Mouse (Mus musculus): ENCODE data around the gene Hnrnpab. TPM values are rescaled to one million over a fixed set of nuclear protein-coding genes. Genes with fewer than 3 reads are reported as not detected.

Hnrnpab gene
- polyA plus RNA-seq, 1 experiment, result 101 TPM

- no peak overlapping the region for H3K4me3 ChIP-seq (replicated peaks; ENCODE audit: insufficient read depth, low read depth, low read length)
- no peak for DNase-seq
- WGBS, result 85% methylated on average over 3 of the region's 3 CpGs
- H3K27ac ChIP-seq (ENCODE audit: insufficient read depth, low read length), result no peak overlapping the region
- H3K27me3 ChIP-seq (ENCODE audit: control insufficient read depth, insufficient read depth, low read length), result no peaks in the 10 kb centered on the region
- no peak for TF ChIP-seq CTCF (IDR thresholded peaks at IDR 0.05; ENCODE audit: borderline replicate concordance, insufficient read depth, low read depth, low read length)
- H3K4me1 ChIP-seq (ENCODE audit: control insufficient read depth, insufficient read depth, low read length), result peaks cover 3% of the 10 kb centered on the region; the same call in 1 of the 2 replicates
Measured at GRCm38 (mm10) chr11:51609266-51609909, 2.7 kb upstream of the Hnrnpab start.

- H3K4me3 ChIP-seq (replicated peaks; ENCODE audit: insufficient read depth, low read depth, low read length), result peak overlapping the region; percentile 69
- WGBS, result 7% methylated on average over 15 of the region's 15 CpGs
Measured at GRCm38 (mm10) chr11:51607096-51607738, 570 bp upstream of the Hnrnpab start.

GRCm38 (mm10) chr11:51605602-51606446, 823 bp downstream of the Hnrnpab start:
- WGBS, result under 1% methylated on average over 81 of the region's 81 CpGs
- H3K4me3 ChIP-seq (replicated peaks; ENCODE audit: insufficient read depth, low read depth, low read length), result peak overlapping the region; percentile 60
- no peaks in the 10 kb centered on the region for H3K27me3 ChIP-seq (ENCODE audit: control insufficient read depth, insufficient read depth, low read length)
- peak; percentile 83 for DNase-seq
- peak overlapping the region; percentile 13 for H3K27ac ChIP-seq (ENCODE audit: insufficient read depth, low read length)
- H3K4me1 ChIP-seq (ENCODE audit: control insufficient read depth, insufficient read depth, low read length), result peaks cover 3% of the 10 kb centered on the region; the same call in 1 of the 2 replicates
- TF ChIP-seq POLR2A (IDR thresholded peaks at IDR 0.05; ENCODE audit: borderline replicate concordance, insufficient read depth, low read length) (no peak; the same call in 1 of the 2 replicates), CTCF (IDR thresholded peaks at IDR 0.05; ENCODE audit: borderline replicate concordance, insufficient read depth, low read depth, low read length) (no peak)

More at GRCm38 (mm10) chr11:51607096-51607738, 570 bp upstream of the Hnrnpab start:
- DNase-seq, result no peak
- peaks cover 3% of the 10 kb centered on the region; the same call in 1 of the 2 replicates for H3K4me1 ChIP-seq (ENCODE audit: control insufficient read depth, insufficient read depth, low read length)
- H3K27me3 ChIP-seq (ENCODE audit: control insufficient read depth, insufficient read depth, low read length), result no peaks in the 10 kb centered on the region
- H3K27ac ChIP-seq (ENCODE audit: insufficient read depth, low read length), result peak overlapping the region; percentile 57
- TF ChIP-seq CTCF (IDR thresholded peaks at IDR 0.05; ENCODE audit: borderline replicate concordance, insufficient read depth, low read depth, low read length) (no peak), POLR2A (IDR thresholded peaks at IDR 0.05; ENCODE audit: borderline replicate concordance, insufficient read depth, low read length) (no peak)

GRCm38 (mm10) chr11:51602253-51602652, 4.4 kb downstream of the Hnrnpab start:
- Histone ChIP-seq H3K27me3 (ENCODE audit: control insufficient read depth, insufficient read depth, low read length) (no peaks in the 10 kb centered on the region), H3K27ac (ENCODE audit: insufficient read depth, low read length) (no peak overlapping the region), H3K4me3 (replicated peaks; ENCODE audit: insufficient read depth, low read depth, low read length) (no peak overlapping the region), H3K4me1 (ENCODE audit: control insufficient read depth, insufficient read depth, low read length) (peaks cover 3% of the 10 kb centered on the region; the same call in 1 of the 2 replicates)
- DNase-seq, result no peak
- WGBS, result 84% methylated on average over 3 of the region's 3 CpGs
- TF ChIP-seq POLR2A (IDR thresholded peaks at IDR 0.05; ENCODE audit: borderline replicate concordance, insufficient read depth, low read length) (no peak), CTCF (IDR thresholded peaks at IDR 0.05; ENCODE audit: borderline replicate concordance, insufficient read depth, low read depth, low read length) (no peak)

- no peaks in the 10 kb centered on the region for H3K27me3 ChIP-seq (ENCODE audit: control insufficient read depth, insufficient read depth, low read length)
- H3K4me3 ChIP-seq (replicated peaks; ENCODE audit: insufficient read depth, low read depth, low read length), result no peak overlapping the region
- H3K27ac ChIP-seq (ENCODE audit: insufficient read depth, low read length), result no peak overlapping the region
- 68% methylated on average over 2 of the region's 2 CpGs for WGBS
- TF ChIP-seq CTCF (IDR thresholded peaks at IDR 0.05; ENCODE audit: borderline replicate concordance, insufficient read depth, low read depth, low read length), result no peak
- no peak for TF ChIP-seq POLR2A (IDR thresholded peaks at IDR 0.05; ENCODE audit: borderline replicate concordance, insufficient read depth, low read length)
- no peaks in the 10 kb centered on the region for H3K4me1 ChIP-seq (ENCODE audit: control insufficient read depth, insufficient read depth, low read length)
- DNase-seq, result no peak
Measured at GRCm38 (mm10) chr11:51597553-51597952, 9.1 kb downstream of the Hnrnpab start.

- Histone ChIP-seq H3K27me3 (ENCODE audit: control insufficient read depth, insufficient read depth, low read length) (no peaks in the 10 kb centered on the region), H3K4me1 (ENCODE audit: control insufficient read depth, insufficient read depth, low read length) (no peaks in the 10 kb centered on the region), H3K4me3 (replicated peaks; ENCODE audit: insufficient read depth, low read depth, low read length) (no peak overlapping the region), H3K27ac (ENCODE audit: insufficient read depth, low read length) (no peak overlapping the region)
- TF ChIP-seq CTCF (IDR thresholded peaks at IDR 0.05; ENCODE audit: borderline replicate concordance, insufficient read depth, low read depth, low read length), result no peak
- TF ChIP-seq POLR2A (IDR thresholded peaks at IDR 0.05; ENCODE audit: borderline replicate concordance, insufficient read depth, low read length), result no peak
- no peak for DNase-seq
- WGBS, result 94% methylated on average over 1 of the region's 1 CpGs
Measured at GRCm38 (mm10) chr11:51595459-51596083, 11.1 kb downstream of the Hnrnpab start.

- WGBS, result 57% methylated on average over 3 of the region's 3 CpGs
- no peak overlapping the region for H3K27ac ChIP-seq (ENCODE audit: insufficient read depth, low read length)
- H3K4me1 ChIP-seq (ENCODE audit: control insufficient read depth, insufficient read depth, low read length), result no peaks in the 10 kb centered on the region
- DNase-seq, result no peak
- H3K4me3 ChIP-seq (replicated peaks; ENCODE audit: insufficient read depth, low read depth, low read length), result no peak overlapping the region
- no peaks in the 10 kb centered on the region for H3K27me3 ChIP-seq (ENCODE audit: control insufficient read depth, insufficient read depth, low read length)
- TF ChIP-seq POLR2A (IDR thresholded peaks at IDR 0.05; ENCODE audit: borderline replicate concordance, insufficient read depth, low read length) (no peak), CTCF (IDR thresholded peaks at IDR 0.05; ENCODE audit: borderline replicate concordance, insufficient read depth, low read depth, low read length) (no peak)
Measured at GRCm38 (mm10) chr11:51594715-51595350, 11.8 kb downstream of the Hnrnpab start.

All from cerebellum, adult 2 months (tissue).